Mouse (Mus musculus): ENCODE measurements at regions not wholly inside any gene's neighbourhood (a gene's known extent, or its start where the extent isn't known, plus 50 kb on each side); places are given as distances from the start of the nearest gene placed in this dataset.
"Not testable (repeated sequence)": the region's sequence is repeated elsewhere in the genome, so short reads cannot be mapped to it uniquely, and the experiment has no call there.

DNA sequence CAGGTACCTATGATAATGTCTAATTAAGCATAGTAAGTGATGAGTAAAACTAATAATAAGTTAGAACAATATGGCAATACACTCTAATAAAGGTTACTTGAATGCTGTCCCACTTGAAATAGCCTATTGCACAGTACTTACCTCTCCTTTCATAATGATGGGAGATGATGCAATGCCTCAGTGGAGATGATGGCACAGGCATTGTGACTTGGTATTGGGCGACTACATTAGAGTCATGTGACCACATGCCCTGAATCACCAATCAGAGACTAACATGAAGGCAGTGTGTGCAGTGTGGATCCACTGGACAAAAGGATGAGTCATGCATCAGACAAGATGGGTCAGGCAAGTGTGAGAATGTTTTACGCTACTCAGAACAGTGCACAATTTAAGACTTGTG, 346.6 kb upstream of the Zfp703 start:
- intact Hi-C loops (cut with DNase I): no loop called here

DNA sequence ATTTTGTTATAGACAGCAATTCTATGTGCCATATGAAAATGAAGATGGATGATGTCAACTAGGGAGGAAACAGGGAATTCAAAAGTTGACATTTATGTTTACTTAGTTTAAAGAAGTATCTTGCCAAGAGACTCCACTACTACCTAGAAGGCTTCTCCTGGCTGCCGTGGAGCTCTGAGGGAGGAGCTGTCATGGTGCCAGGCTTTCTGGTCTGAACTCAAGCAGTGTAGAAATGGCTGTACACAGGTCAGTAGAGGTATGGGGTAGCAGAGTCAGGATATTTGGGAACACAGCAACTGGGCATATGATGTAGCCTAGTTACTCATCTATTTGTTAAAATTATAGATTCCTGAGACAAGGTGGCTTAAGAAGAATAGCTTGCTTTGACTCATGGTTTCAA, 341.4 kb upstream of the Zfp703 start:
- intact Hi-C loops (cut with DNase I): no loop called here
- no peak for DNase-seq (ENCODE audit: low spot score in 2 of 2)

More for the DNA sequence above, 346.6 kb upstream of the Zfp703 start:
- no peak for DNase-seq (ENCODE audit: low spot score in 2 of 2)

DNA sequence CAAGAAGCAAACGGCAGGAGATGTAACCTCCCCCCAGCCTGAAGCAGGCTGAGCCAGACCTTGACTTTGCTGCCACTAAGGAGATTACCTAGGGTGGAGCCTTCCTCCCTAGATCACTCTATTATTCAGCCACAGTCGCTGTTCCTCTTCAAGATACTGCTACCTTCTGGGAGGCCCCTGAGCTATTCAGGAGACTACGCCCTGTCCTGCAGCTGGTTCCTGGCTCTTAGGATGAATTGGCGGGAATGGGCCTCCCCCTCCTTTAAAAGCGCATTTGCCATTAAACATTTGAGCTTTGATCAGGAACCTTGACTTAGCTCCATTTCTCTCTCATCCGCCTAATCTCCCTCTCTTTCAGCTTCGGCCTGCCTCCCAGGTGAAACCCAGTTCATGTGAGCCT, 331.8 kb upstream of the Zfp703 start:
- intact Hi-C loops (cut with DNase I); DNase-seq (ENCODE audit: low spot score in 2 of 2): not testable (repeated sequence)

DNA sequence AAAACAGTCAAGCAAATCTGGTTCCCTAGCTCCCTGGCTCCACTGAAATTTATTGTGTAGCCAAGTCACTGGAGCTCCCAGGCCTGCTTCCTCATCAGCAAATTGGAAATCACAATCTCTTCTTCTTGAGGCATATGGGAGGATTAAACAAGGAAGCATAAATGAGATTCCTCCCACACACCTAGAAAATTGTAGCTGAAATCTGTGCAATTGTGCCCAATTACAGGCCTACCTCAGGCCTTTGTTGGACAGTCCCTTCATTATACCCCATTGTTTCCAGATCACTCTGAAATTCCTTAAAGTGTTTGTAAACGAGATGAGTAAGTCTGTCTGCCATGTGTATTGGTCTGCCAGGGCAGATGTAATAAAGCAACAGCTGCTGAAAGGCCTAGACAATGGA, 326.8 kb upstream of the Zfp703 start:
- intact Hi-C loops (cut with DNase I): no loop called here
- DNase-seq (ENCODE audit: low spot score in 2 of 2): peak; percentile 12 to 18

DNA sequence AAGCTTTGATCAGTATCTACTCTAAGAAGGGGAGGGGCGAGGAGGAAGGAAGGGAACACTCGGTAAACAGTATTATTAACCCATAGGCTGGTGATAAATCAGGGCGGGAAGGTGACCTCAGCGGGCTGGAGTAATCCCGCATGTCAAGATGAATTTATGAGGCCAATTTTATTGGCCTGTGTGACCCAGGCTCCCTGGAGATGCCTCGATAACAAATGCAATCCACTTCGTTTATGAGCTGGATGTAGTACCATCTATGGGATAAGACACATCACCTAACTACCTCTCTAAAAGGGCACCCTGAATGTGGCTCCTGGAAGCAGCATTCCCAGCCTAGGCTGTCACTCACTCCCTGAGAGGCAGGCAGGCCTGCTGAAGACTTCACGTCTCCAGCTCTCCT, 321.2 kb upstream of the Zfp703 start:
- no peak for DNase-seq (ENCODE audit: low spot score in 2 of 2)
- intact Hi-C loops (cut with DNase I): no loop called here

DNA sequence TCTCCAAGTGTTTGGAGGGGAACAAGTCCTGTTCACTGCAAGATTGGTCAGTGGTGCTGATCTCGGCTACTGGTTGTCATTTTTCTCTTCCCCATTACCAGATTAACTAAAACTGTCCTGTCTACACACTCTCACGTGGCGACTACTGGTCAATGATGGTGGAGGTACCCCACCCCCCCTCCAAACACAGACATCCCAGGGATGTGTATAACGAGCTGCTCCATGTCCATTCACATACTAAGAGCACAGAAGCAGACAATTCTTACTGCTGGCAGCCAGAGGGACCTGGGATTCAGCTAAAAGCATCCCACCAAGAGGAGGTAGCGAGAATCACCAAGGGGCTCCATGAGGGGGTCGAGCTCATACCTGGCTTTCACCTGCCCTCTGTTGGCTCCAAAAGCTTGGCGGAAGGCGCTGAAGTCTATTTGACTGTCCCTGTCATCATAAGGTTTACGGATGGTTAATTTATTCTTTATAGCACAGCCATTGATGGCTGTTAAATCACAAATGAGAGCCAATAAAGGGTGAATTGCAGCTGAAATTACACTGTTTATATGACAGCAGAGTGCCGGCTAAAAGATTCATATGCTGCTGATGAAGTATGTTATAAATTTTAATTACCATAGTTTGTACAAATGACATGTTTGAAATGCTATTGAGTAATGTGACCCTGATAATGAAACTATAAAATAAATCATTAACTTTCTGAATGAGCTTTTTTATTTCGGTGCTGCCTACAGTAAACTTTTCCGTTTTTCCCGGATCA, 320.6 kb upstream of the Zfp703 start:
- intact Hi-C loops (cut with DNase I): no loop called here
- no peak for DNase-seq (ENCODE audit: low spot score in 2 of 2)

DNA sequence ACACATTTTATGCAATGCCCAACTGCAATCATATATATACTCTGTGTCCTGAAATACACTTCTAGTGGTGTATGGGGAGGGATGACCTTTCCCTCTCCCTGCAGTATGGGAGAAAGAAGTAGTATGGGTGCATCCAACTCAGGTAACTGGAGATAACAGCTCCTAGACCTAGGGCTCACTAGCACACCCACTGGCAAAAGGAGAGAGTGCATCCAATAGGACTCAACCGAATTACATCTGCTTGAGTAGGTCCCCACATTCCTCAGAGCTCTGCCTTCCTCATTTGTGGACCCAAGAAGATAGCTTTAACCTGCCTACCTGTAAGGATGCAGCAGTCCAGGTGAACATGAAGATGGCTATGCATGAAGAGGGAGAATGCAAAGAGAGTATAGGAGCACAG, 317.7 kb upstream of the Zfp703 start:
- DNase-seq (ENCODE audit: low spot score in 2 of 2): no peak
- intact Hi-C loops (cut with DNase I): no loop called here

DNA sequence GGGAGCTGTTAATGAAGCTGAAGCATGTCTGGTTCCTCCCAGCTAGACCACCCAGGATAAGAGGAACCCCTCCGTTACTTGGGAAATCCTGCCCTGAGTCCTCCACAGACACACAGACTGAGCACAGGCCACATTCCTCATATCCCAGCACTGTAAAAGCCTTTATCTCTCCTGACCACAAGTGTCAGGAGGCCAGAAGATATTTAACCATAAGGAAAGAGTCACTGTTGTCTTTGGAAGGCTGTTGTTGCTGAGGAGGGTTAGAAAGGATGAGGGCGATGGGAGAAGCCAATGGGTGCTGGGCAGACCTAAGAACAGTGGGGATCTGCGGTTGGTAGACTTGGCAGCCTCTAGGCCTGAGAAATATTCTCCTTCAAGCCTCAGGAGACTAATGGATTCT, 307.6 kb upstream of the Zfp703 start:
- no peak for DNase-seq (ENCODE audit: low spot score in 2 of 2)
- intact Hi-C loops (cut with DNase I): no loop called here

DNA sequence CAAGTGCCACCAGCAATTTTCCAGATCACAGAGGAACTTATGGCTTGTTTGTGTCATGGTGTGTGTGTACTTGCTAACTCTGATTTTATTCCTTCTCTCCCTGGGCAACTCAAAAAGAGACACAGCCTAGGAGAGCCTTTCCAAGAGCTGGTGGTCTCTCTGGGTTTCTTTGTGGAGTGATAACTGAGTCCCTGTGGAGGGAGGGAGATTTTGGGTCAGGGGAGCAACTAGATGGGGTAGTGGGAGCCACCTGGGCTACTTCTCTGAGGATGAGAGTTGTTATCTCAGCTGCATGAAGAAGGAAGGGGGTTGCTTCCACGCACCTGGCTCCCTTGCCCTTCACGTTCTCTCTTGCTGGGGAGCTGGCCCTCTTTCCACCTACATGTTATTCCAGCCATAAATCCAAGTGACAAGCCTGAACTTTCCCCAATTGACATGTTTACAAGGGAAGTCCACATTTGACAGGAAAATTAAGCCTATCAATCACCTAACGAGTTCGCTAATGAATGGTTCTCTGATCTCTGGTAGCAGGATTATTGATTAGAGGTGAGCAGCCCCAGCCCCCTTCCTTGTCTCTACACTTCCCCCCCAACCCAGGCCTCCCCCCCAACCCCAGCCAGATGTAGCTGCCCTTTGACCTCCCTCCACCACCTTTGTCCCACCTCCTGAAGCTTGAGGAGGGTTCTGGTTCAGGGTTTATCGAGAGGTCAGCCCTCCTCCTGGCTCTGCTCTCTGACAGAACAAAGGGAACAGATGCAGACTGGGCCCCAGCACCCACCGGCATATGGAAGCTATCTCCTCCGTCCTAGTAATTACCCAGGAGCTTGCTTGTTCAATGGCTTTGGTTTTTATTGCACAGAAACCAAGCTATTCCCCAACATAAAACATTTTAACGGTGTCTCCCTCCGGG, 304.4 kb upstream of the Zfp703 start:
- no peak for DNase-seq (ENCODE audit: low spot score in 2 of 2)
- intact Hi-C loops (cut with DNase I): no loop called here

DNA sequence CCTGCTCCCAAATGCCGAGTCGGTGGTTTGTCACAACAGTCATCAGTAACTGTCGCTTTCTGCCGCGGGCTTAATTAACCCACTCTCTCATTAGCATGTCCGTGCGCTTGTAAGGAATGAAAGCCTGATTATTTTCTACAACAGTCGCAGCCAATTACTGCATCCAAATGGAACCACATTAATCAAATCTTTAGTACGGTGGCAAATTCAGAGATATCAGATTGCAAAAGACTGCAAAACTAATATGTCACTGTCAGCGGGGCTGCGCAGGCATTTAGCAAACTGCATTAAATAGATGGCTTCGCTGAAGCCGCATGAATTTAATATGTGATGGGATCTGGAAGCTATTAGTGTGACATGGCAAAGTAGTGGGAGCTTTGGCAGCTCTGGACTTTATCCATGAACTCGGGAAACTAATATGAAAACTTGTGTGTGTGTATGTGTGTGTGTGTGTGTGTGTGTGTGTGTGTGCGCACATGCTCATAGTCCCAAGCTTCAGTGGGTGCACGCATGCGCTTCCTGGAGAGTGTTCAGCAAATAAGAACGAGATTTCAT, 299.5 kb upstream of the Zfp703 start:
- DNase-seq (ENCODE audit: low spot score in 2 of 2): no peak
- intact Hi-C loops (cut with DNase I): no loop called here

DNA sequence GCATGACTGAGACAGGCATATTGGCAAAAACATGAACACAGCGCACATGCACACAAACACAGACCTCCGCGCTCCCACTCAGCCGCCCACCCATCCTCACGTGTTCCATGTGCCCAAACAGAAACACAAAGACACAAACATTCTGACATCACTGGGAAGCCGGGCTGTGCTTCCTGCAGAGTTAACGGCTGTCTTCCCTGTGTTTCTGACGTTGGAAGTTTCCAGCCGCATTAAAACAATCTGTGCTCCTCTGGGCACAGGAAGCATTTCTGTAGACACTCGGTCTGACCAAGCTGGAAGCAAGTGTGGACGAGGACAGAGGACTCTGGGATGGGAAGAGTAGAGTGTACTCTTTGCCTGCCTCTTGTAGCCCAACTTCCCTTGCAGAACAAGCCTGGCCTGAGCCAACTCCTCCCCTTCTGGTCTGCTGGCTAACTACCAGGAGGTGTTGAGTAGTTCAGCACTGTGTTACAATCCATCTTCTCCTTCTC, 296.2 kb upstream of the Zfp703 start:
- intact Hi-C loops (cut with DNase I): no loop called here
- DNase-seq (ENCODE audit: low spot score in 2 of 2): peak; percentile 24 to 26

DNA sequence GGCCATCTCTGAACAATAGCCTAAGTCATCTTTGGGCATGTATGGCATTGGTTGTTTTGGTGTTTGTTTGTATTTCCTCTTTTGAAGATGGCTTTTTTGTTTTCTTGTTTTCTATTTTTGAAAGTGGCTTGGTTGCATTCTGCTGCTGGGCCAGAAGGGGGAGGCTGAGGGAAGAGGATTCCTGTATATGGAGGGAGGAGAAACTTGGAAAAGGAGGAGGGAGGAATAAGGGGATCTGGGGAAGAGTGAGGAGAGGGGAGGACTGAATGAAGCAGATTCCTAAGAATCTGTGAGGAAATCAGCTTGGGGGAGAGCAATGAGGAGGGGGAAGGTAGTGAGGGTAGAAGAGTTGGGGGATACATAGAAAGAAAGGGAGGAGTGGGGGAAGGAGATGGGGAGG, 290.0 kb upstream of the Zfp703 start:
- intact Hi-C loops (cut with DNase I): loop anchor here (2.0 kb wide), 1 partner anchor 294 kb away; no protein-coding TSS in a partner anchor
- peak; percentile 27 to 29 for DNase-seq (ENCODE audit: low spot score in 2 of 2)

DNA sequence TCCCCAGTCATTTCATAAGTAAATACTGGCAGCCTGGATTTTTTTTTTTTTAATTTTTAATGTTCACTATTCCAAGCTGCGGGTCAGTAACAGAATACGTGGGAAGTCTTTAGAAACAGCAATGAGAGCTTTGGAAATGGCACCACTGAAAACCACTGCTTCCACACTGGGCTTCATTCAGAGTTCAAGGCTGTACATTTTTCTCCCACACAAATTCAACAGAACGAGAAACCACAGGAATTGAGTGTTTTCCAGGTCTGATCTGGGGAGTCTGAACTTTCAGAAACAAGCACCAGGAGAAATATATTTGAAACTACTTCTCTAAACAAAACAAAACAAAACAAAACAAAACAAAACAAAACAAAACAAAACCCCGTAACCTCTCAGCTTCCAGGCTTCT, 289.1 kb upstream of the Zfp703 start:
- intact Hi-C loops (cut with DNase I): no loop called here

DNA sequence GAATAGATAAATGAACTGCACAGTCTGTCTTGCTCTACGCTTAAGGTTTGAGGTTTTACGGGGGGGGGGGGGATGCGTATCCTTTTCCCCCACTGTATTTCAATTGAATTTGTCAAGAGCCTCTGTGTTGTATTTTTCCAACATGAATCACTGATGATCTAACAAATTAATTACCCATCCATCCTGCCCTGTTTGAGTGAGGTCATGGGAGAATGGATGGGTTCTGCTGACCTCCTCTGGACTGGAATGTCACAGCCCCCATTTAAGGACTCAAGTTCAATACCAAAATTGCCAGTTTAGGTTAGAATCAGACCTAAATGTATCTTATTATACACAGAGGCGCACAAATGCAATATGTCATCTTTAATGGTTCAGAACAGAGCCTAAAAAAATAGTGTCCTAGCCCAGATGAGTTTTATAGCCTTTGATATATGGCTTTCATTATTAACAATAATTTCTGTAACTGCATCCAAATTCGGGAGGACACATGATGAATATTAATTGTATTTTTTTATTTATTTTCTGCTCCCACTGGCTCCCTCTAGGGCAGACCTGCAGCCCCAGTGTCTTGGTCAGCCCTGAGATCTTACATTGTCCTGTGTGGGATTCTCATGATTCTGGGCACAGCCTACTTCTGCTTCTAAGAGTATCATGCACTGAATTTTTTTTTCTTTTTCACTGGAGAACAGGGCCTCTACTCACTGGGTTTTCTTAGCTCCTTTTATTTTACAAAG, 288.2 kb upstream of the Zfp703 start:
- no peak for DNase-seq (ENCODE audit: low spot score in 2 of 2)
- intact Hi-C loops (cut with DNase I): no loop called here

More for the DNA sequence above, 289.1 kb upstream of the Zfp703 start:
- DNase-seq (ENCODE audit: low spot score in 2 of 2): no peak

DNA sequence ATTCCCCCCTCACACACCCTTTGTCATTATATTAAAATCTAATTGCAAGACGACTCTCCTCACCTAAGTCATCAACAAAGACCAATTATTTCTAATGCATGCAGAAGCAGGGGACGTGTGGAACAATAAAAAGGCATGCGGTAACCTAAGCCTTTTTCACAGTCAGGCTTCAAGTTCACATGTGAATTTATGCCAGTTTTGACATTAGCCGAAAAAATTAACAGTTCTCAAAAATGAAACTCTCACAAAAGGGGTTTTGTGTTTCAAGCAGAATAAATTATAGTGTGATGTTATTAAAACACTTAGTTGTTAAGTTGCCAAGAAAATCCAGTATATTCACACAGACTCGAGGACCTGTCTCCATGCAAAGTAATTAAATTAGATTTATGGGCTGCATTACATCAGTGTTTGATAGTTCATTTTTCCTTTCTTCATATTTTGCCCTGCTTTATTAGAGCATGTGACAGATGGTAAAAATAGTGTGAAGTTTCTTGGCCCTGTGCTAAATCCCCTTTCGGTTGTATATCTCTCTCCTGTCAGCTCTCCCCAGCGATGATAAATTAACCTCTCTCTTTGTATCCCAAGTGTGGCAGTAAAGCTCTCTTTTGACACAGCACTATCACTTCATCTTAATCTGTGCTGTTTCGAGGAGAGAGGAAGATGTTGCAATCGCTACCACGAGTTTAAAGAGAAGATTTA, 287.5 kb upstream of the Zfp703 start:
- DNase-seq (ENCODE audit: low spot score in 2 of 2): no peak
- intact Hi-C loops (cut with DNase I): no loop called here

DNA sequence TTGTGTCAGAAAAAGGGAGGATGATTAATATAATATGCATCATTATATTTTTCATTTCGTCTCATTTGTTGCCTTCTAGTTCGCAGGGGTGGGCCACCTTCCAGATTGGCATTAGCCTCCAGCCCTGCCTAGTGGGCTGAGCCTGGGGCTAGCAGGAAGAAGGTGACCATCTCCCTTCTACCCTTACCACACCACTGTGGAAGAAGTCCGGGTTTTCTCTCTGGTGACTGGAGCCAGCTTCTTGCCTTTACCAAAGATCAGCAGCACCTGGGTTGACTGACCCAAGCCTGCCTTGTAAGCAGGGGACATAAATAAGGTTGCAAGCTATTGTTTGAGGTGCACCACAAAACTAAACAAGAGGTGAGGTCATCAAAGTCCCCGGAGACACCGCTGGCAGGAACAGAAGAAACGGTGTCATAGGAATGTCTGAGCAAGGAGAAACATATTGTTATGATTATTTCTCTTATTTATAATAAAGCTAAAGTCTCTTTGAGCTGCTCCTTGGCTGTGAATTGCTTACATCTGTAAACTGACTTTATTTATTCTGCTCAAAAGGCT, 286.9 kb upstream of the Zfp703 start:
- DNase-seq (ENCODE audit: low spot score in 2 of 2): no peak
- intact Hi-C loops (cut with DNase I): no loop called here

DNA sequence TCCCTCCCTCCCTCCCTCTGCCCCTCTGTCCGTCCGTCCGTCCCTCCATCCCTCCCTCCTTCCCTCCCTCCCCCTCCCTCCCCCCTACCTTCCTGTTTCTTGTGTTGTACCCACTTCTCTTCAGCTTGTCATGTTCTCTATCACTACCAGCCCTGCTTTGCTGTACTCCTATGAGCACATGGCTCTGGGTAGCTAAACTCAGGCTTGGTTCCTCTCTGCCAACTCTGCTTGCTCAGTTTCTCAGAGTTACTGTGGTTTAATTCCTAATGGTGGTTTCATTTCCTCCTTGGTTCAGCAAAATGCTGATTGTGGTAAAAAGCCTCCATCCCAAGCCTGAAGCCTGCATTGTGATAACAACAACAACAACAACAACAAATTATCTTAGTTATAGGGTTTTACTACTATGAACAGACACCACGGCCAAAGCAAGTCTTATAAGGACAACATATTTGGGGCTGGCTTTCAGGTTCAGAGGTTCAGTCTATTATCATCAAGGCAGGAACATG, 279.5 kb upstream of the Zfp703 start:
- DNase-seq (ENCODE audit: low spot score in 2 of 2): no peak
- intact Hi-C loops (cut with DNase I): no loop called here

DNA sequence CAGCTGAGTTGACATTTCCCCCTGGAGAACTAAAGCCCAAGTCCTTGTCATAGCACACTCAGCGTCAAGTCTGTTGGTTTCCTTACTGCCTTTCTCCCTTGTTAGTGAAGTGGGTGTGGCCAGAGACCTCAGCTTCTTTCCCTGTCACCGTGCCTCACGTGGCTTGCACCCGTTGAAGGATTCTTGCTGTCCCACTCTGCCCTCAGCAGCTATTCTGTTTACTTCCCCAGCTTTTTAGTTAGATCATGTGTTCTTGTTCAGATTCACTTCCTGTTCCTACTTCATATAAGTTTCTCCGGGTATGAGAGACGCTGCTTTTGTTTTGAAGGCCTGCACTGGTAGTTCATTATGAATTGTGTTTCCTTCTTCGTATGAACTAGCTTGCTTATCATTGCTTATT, 278.5 kb upstream of the Zfp703 start:
- peak; percentile 12 for DNase-seq (ENCODE audit: low spot score in 2 of 2)
- intact Hi-C loops (cut with DNase I): no loop called here

Measured in left cerebral cortex, postnatal 36 days (tissue).